Comparison of ENCODE assay signal across 36 mouse cellular contexts in the genomic region with DNA sequence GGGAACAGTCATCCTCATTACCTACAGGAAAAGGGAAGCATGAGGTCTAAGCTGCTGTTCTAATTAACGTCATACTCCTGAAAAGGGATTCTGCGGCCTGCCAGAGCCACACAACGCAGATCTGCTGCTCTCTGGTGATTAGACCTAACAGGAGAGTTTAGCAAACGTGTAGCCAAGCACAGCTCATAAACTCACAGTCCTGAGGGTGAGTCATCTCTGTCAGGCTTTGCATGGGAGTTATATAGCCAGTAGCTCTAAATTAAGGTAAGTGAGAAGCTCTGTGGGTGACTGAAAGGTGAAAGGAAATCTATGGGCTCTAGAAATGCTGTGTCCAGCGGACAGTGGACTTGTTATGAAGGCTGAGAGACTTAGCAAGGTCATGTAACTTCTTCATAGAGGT. TPM values are rescaled to one million over a fixed set of nuclear protein-coding genes. Genes with fewer than 3 reads are reported as not detected.
A peak's percentile ranks its signal among the peaks of the same experiment; 100 is the strongest.
DNase-seq lines count a peak whose midpoint lies in the region; ATAC-seq and TF ChIP-seq lines count a peak whose summit lies in the region.
"Had no signal": no experiment of that assay in that cellular context is flagged by ENCODE, and none has a peak within 500 bp of the region (broad histone marks: within the 10 kb centered on the region; RNA-seq: fewer than 3 reads in every experiment).

No protein-coding gene starts in this region.

- no peak overlapping the region for H3K4me2 ChIP-seq in hindbrain, postnatal 0 days (ENCODE audit: low read depth, low read length)
- H3K4me2 ChIP-seq: embryonic facial prominence, embryonic 12.5 days; heart, embryonic 13.5 days; intestine, embryonic 15.5 days; midbrain, embryonic 13.5 days; neural tube, embryonic 13.5 days; stomach, embryonic 15.5 days had no signal

- no peak for ATAC-seq in hindbrain, postnatal 0 days
- ATAC-seq: forebrain, embryonic 16.5 days; hindbrain, embryonic 16.5 days; intestine, embryonic 15.5 days; midbrain, embryonic 13.5 days had no signal

- no peak for TF ChIP-seq POLR2A in brain, embryonic 14.5 days (IDR thresholded peaks at IDR 0.05; ENCODE audit: borderline replicate concordance, extremely low read depth, insufficient read depth, insufficient read length, poor library complexity, severe bottlenecking)

- no peaks in the 10 kb centered on the region for H3K36me3 ChIP-seq in hindbrain, postnatal 0 days (ENCODE audit: insufficient read depth, low read length)
- H3K36me3 ChIP-seq: embryonic facial prominence, embryonic 12.5 days; G1E; heart, embryonic 13.5 days; intestine, embryonic 15.5 days; midbrain, embryonic 13.5 days; neural tube, embryonic 13.5 days; stomach, embryonic 15.5 days had no signal

- intact Hi-C loops in heart, postnatal 10 days (cut with DNase I): no loop called here
- intact Hi-C loops in heart, postnatal 14 days (cut with DNase I): no loop called here

- no peak for TF ChIP-seq CTCF in brain, embryonic 14.5 days (IDR thresholded peaks at IDR 0.05; ENCODE audit: borderline replicate concordance, extremely low read depth, insufficient read depth, insufficient read length)
- TF ChIP-seq CTCF in hindbrain, postnatal 0 days (IDR thresholded peaks at IDR 0.05; ENCODE audit: low read depth): no peak

- H3K4me1 ChIP-seq in hindbrain, postnatal 0 days (ENCODE audit: insufficient read depth, low read length): no peaks in the 10 kb centered on the region
- H3K4me1 ChIP-seq: embryonic facial prominence, embryonic 12.5 days; intestine, embryonic 15.5 days; midbrain, embryonic 13.5 days; neural tube, embryonic 13.5 days; stomach, embryonic 15.5 days had no signal

- 64% methylated on average over 5 of the region's 5 CpGs for WGBS in hindbrain, postnatal 0 days

- no peaks in the 10 kb centered on the region for H3K27me3 ChIP-seq in hindbrain, postnatal 0 days (ENCODE audit: insufficient read depth, low read length)
- H3K27me3 ChIP-seq: embryonic facial prominence, embryonic 12.5 days; heart, embryonic 13.5 days; intestine, embryonic 15.5 days; midbrain, embryonic 13.5 days; neural tube, embryonic 13.5 days; stomach, embryonic 15.5 days had no signal

- no peak overlapping the region for H3K9ac ChIP-seq in hindbrain, postnatal 0 days (replicated peaks; ENCODE audit: low read length)
- H3K9ac ChIP-seq: embryonic facial prominence, embryonic 12.5 days; heart, embryonic 13.5 days; intestine, embryonic 15.5 days; liver, embryonic 14.5 days; midbrain, embryonic 13.5 days; neural tube, embryonic 13.5 days; stomach, embryonic 15.5 days had no signal

- no peaks in the 10 kb centered on the region for H3K9me3 ChIP-seq in hindbrain, postnatal 0 days (ENCODE audit: low read length)
- H3K9me3 ChIP-seq: embryonic facial prominence, embryonic 12.5 days; G1E; heart, embryonic 13.5 days; intestine, embryonic 15.5 days; midbrain, embryonic 13.5 days; neural tube, embryonic 13.5 days; stomach, embryonic 15.5 days had no signal

- H3K27ac ChIP-seq in hindbrain, postnatal 0 days: no peak overlapping the region
- H3K27ac ChIP-seq: embryonic facial prominence, embryonic 12.5 days; heart, embryonic 13.5 days; intestine, embryonic 15.5 days; liver, embryonic 14.5 days; macrophage; midbrain, embryonic 13.5 days; neural tube, embryonic 13.5 days; stomach, embryonic 15.5 days had no signal

- peak; percentile 5 to 32 for DNase-seq in adrenal gland, adult (ENCODE audit: inconsistent age in 2 of 2, low spot score in 1 of 2)
- no peak for DNase-seq in adrenal gland, adult 8-10 months
- DNase-seq in heart, postnatal 10 days: peak; percentile 1 to 3
- DNase-seq in heart, postnatal 14 days: no peak
- peak; percentile 2 for DNase-seq in retina, postnatal 1 day
- DNase-seq in retina, embryonic 14.5 days (ENCODE audit: low spot score): no peak
- DNase-seq in brain, embryonic 14.5 days (ENCODE audit: low read depth): peak; percentile 31
- DNase-seq in hindbrain, postnatal 0 days (ENCODE audit: low spot score): no peak
- DNase-seq: cerebellum, adult 11-12 months; cerebellum, adult 9-11 months; embryo, embryonic 11 days; gastrocnemius, postnatal 10 days; kidney, adult 2 months; kidney, postnatal 10 days; liver; lung, adult 2 months; lung, postnatal 10 days; thymus, adult 18-20 months; thymus, postnatal 25 days had no signal

- H3K4me3 ChIP-seq in hindbrain, postnatal 0 days (ENCODE audit: low read length): no peak overlapping the region
- H3K4me3 ChIP-seq: embryonic facial prominence, embryonic 12.5 days; heart, embryonic 13.5 days; intestine, embryonic 15.5 days; midbrain, embryonic 13.5 days; neural tube, embryonic 13.5 days; stomach, embryonic 15.5 days had no signal

RNA-seq across cellular contexts. Expression of a gene that starts 28.5 kb away (rescaled TPM):
- total RNA-seq in adrenal gland, adult 8-10 months (2022): not detected
- not detected for total RNA-seq in heart, postnatal 10 days (2021)
- not detected for total RNA-seq in heart, postnatal 14 days (2021)
- 1.4 and 1.5 TPM in 2 replicates for polyA plus RNA-seq in brain, embryonic 14.5 days (2012; rRNA removed)
- 0.40 and 0.89 TPM in 2 replicates for total RNA-seq in hindbrain, postnatal 0 days (2014; rRNA removed)
- polyA plus RNA-seq in hindbrain, postnatal 0 days (2015; fragmentation: Nextera tagmentation; extraction: Ambion mirVana): 1.3 and 1.8 TPM in 2 replicates
- total RNA-seq: adrenal gland, adult 18-20 months; gastrocnemius, postnatal 10 days; heart, adult 8-10 months; heart, postnatal 25 days; megakaryocyte-erythroid progenitor cell, adult 5-6 weeks had no signal
- polyA plus RNA-seq: G1E; intestine, embryonic 15.5 days; kidney, adult 2 months; large intestine, adult 2 months; limb, embryonic 11.5 days; liver, embryonic 14.5 days; lung, adult 2 months; macrophage had no signal

Comparison
In these comparisons a context has a peak if more than half of its experiments do, and no peak if none do; other contexts are left out.
1. DNase-seq: peak in adrenal gland, adult (2 of 2), heart, postnatal 10 days (2 of 2), retina, postnatal 1 day (single experiment) and brain, embryonic 14.5 days (single experiment); none in adrenal gland, adult 8-10 months (single experiment), heart, postnatal 14 days (0 of 2), retina, embryonic 14.5 days (single experiment) and hindbrain, postnatal 0 days (single experiment).